Mouse (Mus musculus) limb, embryonic 14.5 days (tissue): ENCODE data around the gene Bhlhe41. TPM values are rescaled to one million over a fixed set of nuclear protein-coding genes. Genes with fewer than 3 reads are reported as not detected.

Experiments
- ATAC-seq: fragments of 200-750 bp; cut with Nextera tagmentation; 2 replicates; pipeline ENCODE4 v1.8.0; 2017; ENCODE audit warnings: low read depth, moderate number of reproducible peaks, moderate TSS enrichment; ENCODE audit not compliant: low FRiP score
- DNase-seq: peaks from one replicate; pipeline ENCODE4 v3.0.0-alpha.2; 2015; ENCODE audit warnings: low spot score
- H3K27ac ChIP-seq: fragments of 300-500 bp; sonication (generic); replicated peaks from 2 replicates; pipeline ENCODE4 v1.5.1; 2014; ENCODE audit warnings: low read depth, mild to moderate bottlenecking, low read length, moderate library complexity, mixed read lengths
- H3K27me3 ChIP-seq: fragments of 300-500 bp; sonication (generic); 2 replicates; pipeline ENCODE4 v1.6.1; 2014; ENCODE audit warnings: low read length, mixed read lengths; ENCODE audit not compliant: control insufficient read depth, insufficient read depth
- H3K36me3 ChIP-seq: fragments of 300-500 bp; sonication (generic); 2 replicates; pipeline ENCODE4 v1.6.1; 2014; ENCODE audit warnings: mild to moderate bottlenecking, low read length, moderate library complexity, mixed read lengths; ENCODE audit not compliant: control insufficient read depth, insufficient read depth
- H3K4me1 ChIP-seq: fragments of 300-500 bp; sonication (generic); 2 replicates; pipeline ENCODE4 v1.6.1; 2014; ENCODE audit warnings: antibody characterized with exemption, low read length, mixed read lengths; ENCODE audit not compliant: control insufficient read depth, insufficient read depth
- H3K4me2 ChIP-seq: fragments of 300-500 bp; sonication (generic); replicated peaks from 2 replicates; pipeline ENCODE4 v1.6.1; 2014; ENCODE audit warnings: low read depth, mild to moderate bottlenecking, low read length, moderate library complexity; ENCODE audit not compliant: severe bottlenecking
- H3K4me3 ChIP-seq: fragments of 300-500 bp; sonication (generic); replicated peaks from 2 replicates; pipeline ENCODE4 v1.5.1; 2014; ENCODE audit warnings: low read length
- H3K9ac ChIP-seq: fragments of 300-500 bp; sonication (generic); 2 replicates; pipeline ENCODE4 v1.6.1; 2014; ENCODE audit warnings: mild to moderate bottlenecking, low read depth, low read length, moderate library complexity; ENCODE audit not compliant: severe bottlenecking
- H3K9me3 ChIP-seq: fragments of 300-500 bp; sonication (generic); 2 replicates; pipeline ENCODE4 v1.6.1; 2016; ENCODE audit warnings: low read length; ENCODE audit not compliant: control insufficient read depth
- POLR2A ChIP-seq: fragments of 200-500 bp; IDR thresholded peaks from 2 replicates; pipeline ENCODE4 v1.8.0; 2012; ENCODE audit warnings: inconsistent platforms, mild to moderate bottlenecking, moderate library complexity, borderline replicate concordance; ENCODE audit not compliant: insufficient read depth, insufficient read length; ENCODE audit errors: extremely low read depth
- WGBS: fragments of 180-500 bp; shearing (Covaris S2); extraction: QIAGEN DNeasy Blood & Tissue Kit; methylation state at CpG from one replicate; pipeline ENCODE4 v1.1.7; 2014; 5-methylcytosine and 5-hydroxymethylcytosine counted together
- polyA plus RNA-seq, 2 experiments: library from polyadenylated mRNA; depleted of rRNA in 1 of 2; stranded (reverse) in 1 of 2; unstranded in 1 of 2; fragments of >200 nt; fragmentation: Nextera tagmentation in 1 of 2; extraction: Ambion mirVana in 1 of 2; gene quantifications; 2 replicates each; pipeline versions ENCODE4 v1.2.1 to v1.2.3; 2012 to 2014

Bhlhe41 gene
- polyA plus RNA-seq (2012; rRNA removed): 2.0 and 2.5 TPM in 2 replicates
- polyA plus RNA-seq (2014; fragmentation: Nextera tagmentation; extraction: Ambion mirVana): 2.8 and 3.3 TPM in 2 replicates

- H3K4me1 ChIP-seq: peaks cover 19% of the 10 kb centered on the region
- H3K27ac ChIP-seq: peak within 1 kb of the TSS; percentile 41
- WGBS: under 1% methylated on average over 46 of the region's 57 CpGs
- TF ChIP-seq POLR2A: no peak
- H3K9ac ChIP-seq: peak within 1 kb of the TSS; percentile 62
- DNase-seq: peak; percentile 31
- ATAC-seq: peak; percentile 42; the same call in 1 of the 2 replicates
- peaks cover 47% of the 10 kb centered on the region for H3K27me3 ChIP-seq
- peak within 1 kb of the TSS; percentile 64 for H3K4me3 ChIP-seq
- H3K4me2 ChIP-seq: peak within 1 kb of the TSS; percentile 100
- H3K9me3 ChIP-seq: no peaks in the 10 kb centered on the region
- no peaks in the 10 kb centered on the region for H3K36me3 ChIP-seq
Measured at GRCm38 (mm10) chr6:145865289-145865885, at the start of gene Bhlhe41. TSS of gene Bhlhe41 (minus strand) at chr6:145865558.

- H3K36me3 ChIP-seq: no peaks in the 10 kb centered on the region
- no peak overlapping the region for H3K9ac ChIP-seq
- no peak overlapping the region for H3K4me3 ChIP-seq
- ATAC-seq: no peak
- no peak overlapping the region for H3K27ac ChIP-seq
- no peak for DNase-seq
- no peaks in the 10 kb centered on the region for H3K4me1 ChIP-seq
- H3K27me3 ChIP-seq: no peaks in the 10 kb centered on the region
- no peaks in the 10 kb centered on the region for H3K9me3 ChIP-seq
- no peak overlapping the region for H3K4me2 ChIP-seq
- TF ChIP-seq POLR2A: no peak
Measured at GRCm38 (mm10) chr6:145912232-145912631, 46.9 kb upstream of the Bhlhe41 start.

- no peak for TF ChIP-seq POLR2A
- ATAC-seq (no peak), DNase-seq (no peak)
- Histone ChIP-seq H3K27ac (no peak overlapping the region), H3K4me3 (no peak overlapping the region), H3K4me2 (no peak overlapping the region), H3K4me1 (no peaks in the 10 kb centered on the region), H3K27me3 (no peaks in the 10 kb centered on the region), H3K9ac (no peak overlapping the region), H3K9me3 (no peaks in the 10 kb centered on the region), H3K36me3 (no peaks in the 10 kb centered on the region)
- WGBS: 79% methylated on average over 3 of the region's 3 CpGs
Measured at GRCm38 (mm10) chr6:145910469-145911426, 45.4 kb upstream of the Bhlhe41 start.

GRCm38 (mm10) chr6:145909943-145910342 is 44.6 kb upstream of the Bhlhe41 start:
- H3K4me1 ChIP-seq: no peaks in the 10 kb centered on the region
- H3K4me2 ChIP-seq: no peak overlapping the region
- no peak for DNase-seq
- no peaks in the 10 kb centered on the region for H3K36me3 ChIP-seq
- no peak overlapping the region for H3K9ac ChIP-seq
- H3K9me3 ChIP-seq: no peaks in the 10 kb centered on the region
- H3K27me3 ChIP-seq: no peaks in the 10 kb centered on the region
- H3K4me3 ChIP-seq: no peak overlapping the region
- 69% methylated on average over 4 of the region's 4 CpGs for WGBS
- no peak for TF ChIP-seq POLR2A
- no peak overlapping the region for H3K27ac ChIP-seq
- ATAC-seq: no peak

- DNase-seq (no peak), ATAC-seq (no peak)
- Histone ChIP-seq H3K4me1 (no peaks in the 10 kb centered on the region), H3K27me3 (no peaks in the 10 kb centered on the region), H3K9me3 (no peaks in the 10 kb centered on the region), H3K27ac (no peak overlapping the region), H3K4me2 (no peak overlapping the region), H3K9ac (no peak overlapping the region), H3K4me3 (no peak overlapping the region), H3K36me3 (no peaks in the 10 kb centered on the region)
- 67% methylated on average over 7 of the region's 7 CpGs for WGBS
- TF ChIP-seq POLR2A: no peak
Measured at GRCm38 (mm10) chr6:145906096-145906890, 40.9 kb upstream of the Bhlhe41 start.
